Mouse (Mus musculus) ES-Bruce4 (cell line): ENCODE measurements at regions not wholly inside any gene's neighbourhood (a gene's known extent, or its start where the extent isn't known, plus 50 kb on each side); places are given as distances from the start of the nearest gene placed in this dataset.

Experiments
- CTCF ChIP-seq: IDR thresholded peaks from one replicate; pipeline ENCODE4 v1.8.1; 2011; ENCODE audit warnings: low read depth, low read length
- EP300 ChIP-seq: IDR thresholded peaks from 2 replicates; pipeline ENCODE4 v1.6.1; 2011; ENCODE audit warnings: low read depth, low read length; ENCODE audit not compliant: insufficient read depth

DNA sequence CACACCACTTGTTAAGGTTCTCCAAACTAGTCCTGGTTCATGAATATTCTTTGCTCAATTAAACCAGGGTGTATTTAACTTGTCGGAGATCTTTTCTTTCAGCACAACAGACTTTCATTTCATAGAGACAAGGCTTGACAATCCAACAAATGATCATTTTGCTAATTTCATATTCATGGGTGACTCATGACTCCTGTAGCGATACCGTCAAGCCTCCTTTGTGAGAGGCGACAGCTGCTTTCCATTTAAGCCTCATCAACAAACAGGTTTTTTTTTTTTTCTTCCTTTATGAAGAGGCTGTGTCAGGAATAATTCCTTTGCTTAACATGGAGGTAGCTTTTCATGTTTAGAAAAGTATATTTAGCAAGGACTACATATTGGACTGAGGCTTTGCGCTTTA lies 214.3 kb upstream of the Chrm3 start:
- TF ChIP-seq EP300 = no peak
- no peak for TF ChIP-seq CTCF
